Mouse (Mus musculus): ENCODE data around the gene B3gnt7.

DNA sequence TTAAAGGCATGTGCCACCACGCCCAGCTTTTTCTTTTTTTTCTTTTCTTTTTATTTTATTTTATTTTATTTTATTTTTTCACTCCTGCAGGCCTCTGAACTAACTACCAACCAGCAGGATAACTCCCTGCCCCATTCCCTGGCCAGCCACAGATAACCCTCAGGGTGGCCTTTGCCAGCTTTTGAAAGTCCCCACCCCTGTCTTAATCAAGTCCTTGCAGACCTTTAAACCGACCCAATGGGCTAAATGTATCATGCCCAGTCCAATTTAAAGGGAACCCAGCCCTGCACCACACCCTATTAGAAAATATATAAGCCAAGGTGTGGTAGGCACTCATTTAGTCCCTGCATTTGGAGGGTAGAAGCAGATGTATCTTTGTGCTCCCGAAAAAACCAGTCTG lies 9.6 kb downstream of the B3gnt7 start:
- TF ChIP-seq CTCF (IDR thresholded peaks at IDR 0.05; ENCODE audit: low read depth, low read length), result no peak
- no peak for TF ChIP-seq POLR2A (IDR thresholded peaks at IDR 0.05; ENCODE audit: extremely low read depth, insufficient read depth, low read length)

Data from liver, adult 2 months (tissue).